Mouse (Mus musculus) effector memory CD4-positive, alpha-beta T cell, adult 7 months (primary cell): ENCODE measurements around the gene Tcf19. TPM values are rescaled to one million over a fixed set of nuclear protein-coding genes. Genes with fewer than 3 reads are reported as not detected.

Experiments
- polyA plus RNA-seq: library from polyadenylated mRNA; unstranded; fragments of 100-300 nt; shearing (Covaris generic); gene quantifications from one replicate; pipeline ENCODE4 v1.2.1, GENCODE M21; 2017

The Tcf19 gene
- polyA plus RNA-seq, result 15.7 TPM

DNA sequence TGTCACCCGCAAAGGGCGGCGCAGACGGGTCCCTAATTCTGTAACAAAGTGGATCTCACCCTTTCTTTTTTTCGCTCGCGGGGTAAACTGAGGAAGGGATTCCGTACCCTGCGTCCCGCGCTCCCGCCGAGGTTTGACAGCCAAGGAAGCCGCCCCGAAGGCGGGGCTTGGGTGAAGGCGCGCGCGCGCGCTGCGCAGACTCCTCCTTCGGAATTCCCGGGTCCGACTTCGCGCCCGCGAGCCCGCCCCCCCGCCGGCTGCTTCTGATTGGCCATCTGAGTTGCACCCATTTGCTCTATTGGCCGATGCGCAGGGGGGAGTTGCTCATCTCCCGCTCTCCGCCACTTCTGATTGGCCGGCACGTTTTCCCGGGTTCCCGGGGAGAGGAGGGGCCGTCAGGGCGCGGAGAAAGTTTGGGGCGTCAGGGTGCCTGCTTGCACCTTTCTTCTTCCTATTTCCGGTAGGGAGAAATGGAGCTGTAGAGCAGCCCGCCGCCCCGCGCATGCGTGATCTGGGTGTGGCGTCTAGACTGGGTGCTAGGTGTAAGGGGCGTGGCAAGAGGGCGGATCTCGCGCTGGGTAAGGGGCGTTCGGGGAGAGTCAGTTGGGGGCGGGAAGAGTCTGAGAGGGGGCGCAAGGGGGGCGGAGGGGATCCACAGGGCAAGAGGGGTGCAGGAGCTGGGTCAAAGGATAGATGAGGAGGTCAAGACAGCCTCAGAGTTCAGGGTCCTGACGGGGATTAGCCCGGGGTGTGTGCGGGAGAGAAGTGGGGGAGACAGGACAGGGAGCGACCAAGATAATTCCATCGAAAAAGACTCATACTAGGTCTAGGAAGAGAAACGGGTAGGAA, at the start of gene Tcf19, which contains the start of gene Cchcr1:
Gene Tcf19, minus strand, starts transcription at position 173 of the 849 bp plus-strand sequence.
Gene Cchcr1, plus strand, starts transcription at position 449 of the 849 bp plus-strand sequence.

DNA sequence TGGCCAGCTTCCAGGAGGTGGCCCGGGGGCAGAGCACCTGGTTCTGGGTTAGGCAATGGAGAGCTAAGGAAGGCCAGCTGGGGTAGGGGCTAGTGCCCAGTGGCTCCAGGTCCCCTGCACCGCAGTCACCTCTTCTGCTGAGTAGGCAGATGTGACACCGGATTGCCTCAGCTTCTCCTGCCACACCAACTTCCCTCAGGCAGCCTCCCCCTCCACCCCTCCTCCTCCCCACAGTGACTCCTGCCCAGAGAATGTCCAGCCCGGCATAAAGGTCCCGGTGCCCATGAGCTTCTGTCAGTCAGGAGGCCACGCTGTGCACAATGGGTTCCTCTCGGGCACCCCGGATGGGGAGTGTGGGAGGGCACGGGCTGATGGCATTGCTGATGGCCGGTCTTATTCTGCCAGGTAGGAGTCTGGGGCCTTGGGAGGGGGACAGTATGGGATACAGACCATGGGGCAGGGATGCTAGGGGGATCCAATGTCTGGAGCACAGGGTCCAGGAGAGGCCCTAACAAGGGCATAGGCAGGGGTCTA, 35.3 kb upstream of the Tcf19 start, which contains the start of gene Cdsn:
Gene Cdsn, plus strand, starts transcription at position 248 of the 534 bp plus-strand sequence.

DNA sequence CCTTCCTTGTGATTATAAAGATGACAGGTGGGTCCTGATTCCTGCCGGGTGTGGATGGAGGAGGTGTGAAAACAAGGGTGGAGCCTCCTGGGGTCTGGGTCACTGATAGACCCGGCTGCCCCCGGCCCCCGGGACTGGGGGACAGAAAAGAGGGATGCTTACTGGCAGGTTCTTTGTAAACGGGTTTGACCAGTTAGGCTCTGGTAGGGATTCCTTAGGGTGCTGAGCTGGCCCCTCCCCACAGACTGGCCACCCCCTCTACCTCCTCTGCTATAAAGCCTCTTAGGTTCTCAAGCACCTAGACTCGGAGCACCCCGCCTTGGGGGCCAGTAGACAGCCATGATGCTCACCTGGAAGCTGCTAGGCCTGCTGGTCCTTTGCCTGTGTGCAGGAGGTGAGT, 16.3 kb upstream of the Tcf19 start, which contains the start of gene Psors1c2:
Gene Psors1c2, plus strand, starts transcription at position 301 of the 400 bp plus-strand sequence.

DNA sequence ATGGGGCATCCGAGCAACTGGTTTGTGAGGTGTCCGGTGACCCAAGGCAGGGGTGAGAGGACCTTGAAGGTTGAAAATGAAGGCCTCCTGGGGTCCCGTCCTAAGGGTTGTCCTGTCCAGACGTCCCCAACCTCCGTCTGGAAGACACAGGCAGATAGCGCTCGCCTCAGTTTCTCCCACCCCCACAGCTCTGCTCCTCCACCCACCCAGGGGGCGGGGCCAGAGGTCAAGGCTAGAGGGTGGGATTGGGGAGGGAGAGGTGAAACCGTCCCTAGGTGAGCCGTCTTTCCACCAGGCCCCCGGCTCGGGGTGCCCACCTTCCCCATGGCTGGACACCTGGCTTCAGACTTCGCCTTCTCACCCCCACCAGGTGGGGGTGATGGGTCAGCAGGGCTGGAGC, 10.8 kb downstream of the Tcf19 start, which contains the start of gene Pou5f1:
Gene Pou5f1, plus strand, starts transcription at position 243 of the 400 bp plus-strand sequence.

DNA sequence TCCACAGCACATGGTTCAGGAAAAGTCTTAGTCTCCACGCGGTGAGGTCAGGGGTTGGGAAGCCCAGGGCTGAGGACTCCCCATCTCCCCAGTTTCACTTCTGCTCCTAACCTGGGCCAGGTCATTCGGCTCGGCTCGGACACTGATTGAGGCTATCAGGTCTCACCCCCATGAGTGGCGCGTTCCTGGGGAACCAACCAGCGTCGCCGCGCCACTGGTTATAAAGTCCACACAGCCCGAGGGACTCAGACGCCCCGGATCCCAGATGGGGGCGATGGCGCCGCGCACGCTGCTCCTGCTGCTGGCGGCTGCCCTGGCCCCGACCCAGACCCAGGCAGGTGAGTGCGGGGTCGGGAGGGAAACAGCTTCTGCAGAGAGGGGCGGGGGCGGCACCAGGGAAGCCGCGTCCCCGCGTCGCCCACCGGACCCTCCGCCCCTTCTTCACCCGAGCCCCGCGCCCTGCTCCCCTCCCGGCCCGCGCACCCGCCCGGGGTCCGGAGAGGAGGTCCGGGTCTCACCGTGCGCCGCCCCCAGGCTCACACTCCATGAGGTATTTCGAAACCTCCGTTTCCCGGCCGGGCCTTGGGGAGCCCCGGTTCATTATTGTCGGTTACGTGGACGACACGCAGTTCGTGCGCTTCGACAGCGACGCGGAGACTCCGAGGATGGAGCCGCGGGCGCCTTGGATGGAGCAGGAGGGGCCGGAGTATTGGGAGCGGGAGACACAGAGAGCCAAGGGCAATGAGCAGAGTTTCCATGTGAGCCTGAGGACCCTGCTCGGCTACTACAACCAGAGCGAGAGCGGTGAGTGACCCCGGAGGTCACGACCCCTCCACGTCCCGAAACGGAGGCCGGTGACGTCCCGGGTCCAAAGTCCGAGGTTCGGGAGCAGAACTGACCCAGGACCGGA, 46.5 kb downstream of the Tcf19 start, which contains the start of gene H2-Q10:
Gene H2-Q10, plus strand, starts transcription at position 248 of the 910 bp plus-strand sequence.

Other genes starting within 250 kb of the Tcf19 start
- 0.89 TPM for gene H2-Q1, start 196.4 kb downstream of the Tcf19 start, polyA plus RNA-seq
- 19.2 TPM for gene H2-Q2, start 174.6 kb downstream of the Tcf19 start, polyA plus RNA-seq
- 42.4 TPM for gene H2-Q4, start 137.2 kb downstream of the Tcf19 start, polyA plus RNA-seq
- 1,228 TPM for gene H2-Q6, start 92.0 kb downstream of the Tcf19 start, polyA plus RNA-seq
- 3,053 TPM for gene H2-Q7, start 77.7 kb downstream of the Tcf19 start, polyA plus RNA-seq
- gene H2-Q10, start 46.7 kb downstream of the Tcf19 start, polyA plus RNA-seq, result 189 TPM
- not detected for gene Pou5f1, start 10.8 kb downstream of the Tcf19 start, polyA plus RNA-seq
- gene Cchcr1, start 276 bp upstream of the Tcf19 start, polyA plus RNA-seq, result 15.3 TPM
- not detected for gene Psors1c2, start 16.4 kb upstream of the Tcf19 start, polyA plus RNA-seq
- gene Cdsn, start 35.3 kb upstream of the Tcf19 start, polyA plus RNA-seq, result 1.5 TPM
- gene 2300002M23Rik, start 50.6 kb upstream of the Tcf19 start, polyA plus RNA-seq, result not detected
- gene Sfta2, start 84.7 kb upstream of the Tcf19 start, polyA plus RNA-seq, result not detected
- gene Gm9573, start 109.8 kb upstream of the Tcf19 start, polyA plus RNA-seq, result not detected
- 0.48 TPM for gene Mucl3, start 126.9 kb upstream of the Tcf19 start, polyA plus RNA-seq
- gene Vars2, start 150.8 kb upstream of the Tcf19 start, polyA plus RNA-seq, result 11.9 TPM
- 18.6 TPM for gene Gtf2h4, start 156.9 kb upstream of the Tcf19 start, polyA plus RNA-seq
- gene Ddr1, start 187.8 kb upstream of the Tcf19 start, polyA plus RNA-seq, result 10.4 TPM